Mouse (Mus musculus) layer of hippocampus, postnatal 25 days (tissue): ENCODE data around the gene Xpo5. TPM values are rescaled to one million over a fixed set of nuclear protein-coding genes. Genes with fewer than 3 reads are reported as not detected.

Experiments used
- DNase-seq, 2 experiments: peaks; one replicate each; pipeline ENCODE4 v3.0.0; 2022; ENCODE audit warnings: mixed read lengths in 2 of 2, low spot score in 1 of 2; ENCODE audit errors: extremely low spot score in 1 of 2
- microRNA-seq, 2 experiments: library from miRNA; unstranded; fragments of <30 nt; microRNA quantifications; one replicate each; pipeline ENCODE4 v1.2.0; 2021
- total RNA-seq, 2 experiments: library from RNA; stranded (reverse); gene quantifications; 2 replicates each; pipeline ENCODE4 v1.2.3; 2021

Gene Xpo5
- total RNA-seq, 2 experiments from 2014 or later, result 44.9 to 45.7 TPM

DNA sequence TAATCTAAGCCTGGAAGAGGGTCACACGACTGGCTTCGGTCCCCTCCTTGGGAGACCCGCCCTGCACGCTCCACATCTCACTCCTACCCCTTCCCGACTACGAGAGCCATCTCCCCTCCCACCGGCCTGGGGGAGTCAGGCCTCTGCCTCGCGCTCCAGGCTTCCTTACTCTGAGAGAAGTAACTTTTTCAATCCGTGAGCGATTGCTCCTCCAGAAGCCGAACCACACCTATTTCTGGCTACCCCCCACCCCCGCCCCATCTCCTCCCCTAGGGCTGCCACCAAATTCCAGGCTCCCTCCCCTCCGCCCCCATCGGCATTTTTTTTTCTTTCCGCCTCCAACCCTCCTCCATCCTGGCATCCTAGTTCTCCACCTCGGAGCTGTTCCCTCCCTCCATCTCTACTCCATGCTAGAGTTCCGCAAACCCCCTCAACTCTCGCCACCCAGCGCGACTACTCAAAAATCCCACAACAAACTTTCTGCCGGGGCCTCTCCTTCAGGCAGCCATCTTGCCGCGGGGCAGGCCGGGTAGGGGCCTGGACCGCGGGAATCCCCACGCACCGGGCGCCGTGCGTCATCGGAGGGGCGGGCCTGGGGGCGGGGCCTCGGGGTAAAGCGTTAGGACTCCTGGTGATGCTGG lies 80.0 kb downstream of the Xpo5 start, which contains the start of gene Tjap1:
Gene Tjap1, minus strand, starts transcription at position 544 of the 641 bp plus-strand sequence.
- peak; percentile 73 to 78 for DNase-seq

DNA sequence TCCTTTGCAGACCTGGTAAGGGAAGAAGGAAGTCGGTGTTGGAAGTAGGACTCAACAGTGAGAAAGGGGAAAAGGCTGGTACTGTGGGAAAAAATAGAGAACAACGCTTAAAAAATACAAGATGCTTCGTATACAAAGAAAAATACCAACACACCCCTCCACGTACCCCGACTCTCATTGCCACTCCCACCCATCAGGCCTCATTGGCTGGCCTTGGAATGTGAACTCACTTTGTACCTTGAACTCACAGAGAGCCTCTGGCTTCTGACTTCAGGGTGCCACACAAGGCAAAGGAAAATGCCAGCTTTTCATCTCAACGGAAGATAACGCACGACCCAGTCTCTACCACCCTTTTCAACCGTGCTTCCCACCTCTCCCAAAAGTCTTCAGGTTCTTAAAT lies 80.6 kb downstream of the Xpo5 start:
- DNase-seq, result no peak

DNA sequence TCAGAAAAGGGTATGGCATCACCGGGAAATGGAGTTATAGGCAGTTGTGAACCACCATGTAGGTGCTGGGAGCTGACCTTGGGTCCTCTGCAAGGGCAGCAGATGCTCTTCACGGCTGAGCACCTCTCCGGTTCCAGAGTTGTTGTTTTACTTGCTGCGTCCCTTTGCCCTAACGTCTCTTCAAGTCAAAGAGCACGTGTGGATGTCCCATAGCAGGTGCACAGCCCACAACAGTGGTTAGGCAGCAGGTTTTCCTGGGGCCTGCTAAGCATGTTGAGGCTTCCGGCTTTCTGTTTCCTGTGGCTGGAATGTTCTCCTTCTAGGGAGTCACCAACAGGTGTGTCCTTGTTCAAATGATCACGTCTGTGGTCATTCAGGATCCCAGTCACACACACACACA lies 81.3 kb downstream of the Xpo5 start:
- no peak for DNase-seq

DNA sequence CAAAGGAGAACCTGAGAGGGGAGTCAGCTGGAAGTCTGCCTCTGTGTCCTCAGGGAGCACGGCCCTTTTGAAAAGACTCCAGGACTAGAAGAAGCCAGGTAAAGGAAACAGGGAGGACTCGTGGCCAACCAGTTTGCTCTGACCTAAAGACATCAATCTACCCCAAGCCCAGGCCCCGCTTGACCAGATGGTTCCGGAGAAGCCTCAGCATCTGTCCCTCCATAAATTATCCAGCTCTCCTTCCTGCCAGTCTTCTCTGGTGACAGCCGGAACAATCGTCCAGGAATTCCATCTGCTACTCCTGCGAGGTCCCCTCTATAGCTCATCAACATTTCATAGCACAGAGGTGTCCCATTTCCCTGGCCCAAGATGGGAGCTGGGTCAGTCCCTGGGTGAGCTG lies 82.1 kb downstream of the Xpo5 start:
- no peak for DNase-seq

DNA sequence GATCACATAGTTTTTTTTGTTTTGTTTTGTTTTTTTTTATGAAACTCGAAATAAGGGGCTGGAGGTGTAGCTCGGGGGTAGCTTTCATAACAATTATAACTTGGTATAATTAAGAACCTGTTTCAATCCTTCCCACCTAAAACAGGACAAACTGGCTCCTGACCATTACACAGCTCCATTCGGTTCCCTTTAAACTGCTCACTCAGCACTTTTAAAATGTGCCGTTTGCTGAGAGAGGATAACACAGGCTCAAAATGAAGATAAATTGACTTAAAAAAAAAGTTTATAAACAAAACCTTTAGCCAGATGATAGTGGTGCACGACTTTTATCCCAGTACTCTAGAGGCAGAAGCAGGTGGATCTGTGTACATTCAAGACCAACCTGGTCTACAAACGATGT lies 82.8 kb downstream of the Xpo5 start:
- no peak for DNase-seq

DNA sequence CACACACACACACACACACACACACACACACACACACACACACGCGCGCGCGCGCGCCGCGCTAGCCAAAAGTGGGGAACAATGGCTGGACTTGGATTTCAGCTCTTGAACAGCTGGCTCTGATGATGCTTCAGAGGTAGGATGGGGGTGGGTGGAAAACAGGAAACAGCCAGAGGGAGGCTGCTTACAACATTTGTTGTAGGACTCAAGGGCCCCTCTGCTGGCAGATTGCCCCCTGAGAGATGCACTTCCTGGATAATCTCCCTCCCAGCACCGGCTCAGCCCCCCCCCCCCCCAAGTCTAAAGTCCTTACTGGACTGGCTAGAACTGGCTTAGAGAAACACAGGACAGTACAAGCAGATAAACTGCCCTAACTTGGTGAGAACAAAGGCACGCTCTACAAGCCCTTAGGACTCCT lies 85.1 kb downstream of the Xpo5 start:
- no peak for DNase-seq

Small RNA genes lying within 50 kb of the gene (microRNA-seq; reads per million reads assigned to microRNA genes)
- gene Mir693, result 0 to 0.18 reads per million in 2 experiments

Other genes starting within 250 kb of the Xpo5 start
- 10 to 100 TPM; 56.3 to 62.8 TPM for gene Vegfa, start 170.4 kb upstream of the Xpo5 start, total RNA-seq
- gene Mrps18a, start 91.8 kb upstream of the Xpo5 start, total RNA-seq, result 10 to 100 TPM; 80.9 to 81.4 TPM
- 10 to 100 TPM; 24.6 to 28.4 TPM for gene Rsph9, start 58.6 kb upstream of the Xpo5 start, total RNA-seq
- 10 to 100 TPM; 10.7 to 11.0 TPM for gene Mad2l1bp, start 49.2 kb upstream of the Xpo5 start, total RNA-seq
- gene Gtpbp2, start 41.8 kb upstream of the Xpo5 start, total RNA-seq, result 100 to 1,000 TPM in 1 of 2 experiments, 10 to 100 TPM in 1; 91.4 to 124 TPM
- 1 to 10 TPM; 5.9 to 6.0 TPM for gene Polh, start 137 bp upstream of the Xpo5 start, total RNA-seq
- 10 to 100 TPM; 36.3 to 40.4 TPM for gene Polr1c, start 45.3 kb downstream of the Xpo5 start, total RNA-seq
- 10 to 100 TPM; 83.8 to 97.4 TPM for gene Yipf3, start 45.3 kb downstream of the Xpo5 start, total RNA-seq
- 10 to 100 TPM; 69.7 to 72.5 TPM for gene Lrrc73, start 50.7 kb downstream of the Xpo5 start, total RNA-seq
- gene Tjap1, start 80.2 kb downstream of the Xpo5 start, total RNA-seq, result 10 to 100 TPM; 47.6 to 49.6 TPM
- gene Dlk2, start 94.6 kb downstream of the Xpo5 start, total RNA-seq, result 10 to 100 TPM; 45.3 to 47.0 TPM
- gene Abcc10, start 125.6 kb downstream of the Xpo5 start, total RNA-seq, result 10 to 100 TPM in 1 of 2 experiments, 1 to 10 TPM in 1; 8.8 to 11.7 TPM
- 10 to 100 TPM; 51.3 to 69.7 TPM for gene Zfp318, start 180.9 kb downstream of the Xpo5 start, total RNA-seq
- 1 to 10 TPM; 2.5 to 2.9 TPM for gene Crip3, start 226.1 kb downstream of the Xpo5 start, total RNA-seq
- under 1 TPM in 1 of 2 experiments, not detected in 1; 0.32 TPM for gene Slc22a7, start 235.7 kb downstream of the Xpo5 start, total RNA-seq